Mouse (Mus musculus) right cerebral cortex, adult 18-20 months (tissue): Measurements from ENCODE around the gene Iqck.

Experiments used
- DNase-seq: peaks from one replicate; pipeline ENCODE4 v3.0.0; 2022; ENCODE audit warnings: mixed read lengths

The Iqck gene

GRCm38 (mm10) chr7:118954968-118955367 lies 99.4 kb downstream of the Iqck start:
- no peak for DNase-seq

GRCm38 (mm10) chr7:118956616-118957246 lies 101.2 kb downstream of the Iqck start:
- no peak for DNase-seq

- peak; percentile 17 for DNase-seq
Observed at GRCm38 (mm10) chr7:118959209-118959608, 103.7 kb downstream of the Iqck start.

- DNase-seq: no peak
Observed at GRCm38 (mm10) chr7:118964777-118965176, 109.2 kb downstream of the Iqck start.

GRCm38 (mm10) chr7:118965198-118965597 lies 109.6 kb downstream of the Iqck start:
- peak; percentile 40 for DNase-seq

- DNase-seq: no peak
Observed at GRCm38 (mm10) chr7:118968870-118969269, 113.3 kb downstream of the Iqck start.

GRCm38 (mm10) chr7:118971499-118971898 lies 115.9 kb downstream of the Iqck start:
- no peak for DNase-seq

GRCm38 (mm10) chr7:118972306-118972705 lies 116.8 kb downstream of the Iqck start:
- DNase-seq: no peak

- DNase-seq: no peak
Observed at GRCm38 (mm10) chr7:118973377-118973776, 117.8 kb downstream of the Iqck start.

- DNase-seq: no peak
Observed at GRCm38 (mm10) chr7:118975837-118976236, 120.3 kb downstream of the Iqck start.

- DNase-seq: peak; percentile 74
Observed at GRCm38 (mm10) chr7:118976414-118977166, 121.0 kb downstream of the Iqck start.

GRCm38 (mm10) chr7:118977167-118977543 lies 121.6 kb downstream of the Iqck start:
- DNase-seq: no peak

GRCm38 (mm10) chr7:118979121-118979520 lies 123.6 kb downstream of the Iqck start:
- no peak for DNase-seq

- DNase-seq: no peak
Observed at GRCm38 (mm10) chr7:118979708-118980107, 124.2 kb downstream of the Iqck start.

- DNase-seq: peak; percentile 52
Observed at GRCm38 (mm10) chr7:118981346-118981745, 125.8 kb downstream of the Iqck start.

GRCm38 (mm10) chr7:118981831-118982230 lies 126.3 kb downstream of the Iqck start:
- no peak for DNase-seq

GRCm38 (mm10) chr7:118982586-118982985 lies 127.0 kb downstream of the Iqck start:
- no peak for DNase-seq

GRCm38 (mm10) chr7:118983961-118984360 lies 128.4 kb downstream of the Iqck start:
- peak; percentile 81 for DNase-seq

- no peak for DNase-seq
Observed at GRCm38 (mm10) chr7:118985786-118986185, 130.2 kb downstream of the Iqck start.

GRCm38 (mm10) chr7:118986369-118986768 lies 130.8 kb downstream of the Iqck start:
- no peak for DNase-seq

GRCm38 (mm10) chr7:118989275-118989856 lies 133.8 kb downstream of the Iqck start:
- DNase-seq: no peak

GRCm38 (mm10) chr7:118990282-118990681 lies 134.7 kb downstream of the Iqck start:
- DNase-seq: peak; percentile 89

GRCm38 (mm10) chr7:118991341-118991884 lies 135.9 kb downstream of the Iqck start:
- no peak for DNase-seq

GRCm38 (mm10) chr7:118992080-118992560 lies 136.6 kb downstream of the Iqck start:
- no peak for DNase-seq
